Mouse (Mus musculus): ENCODE measurements around the gene Plekhg6.

Plekhg6 gene

DNA sequence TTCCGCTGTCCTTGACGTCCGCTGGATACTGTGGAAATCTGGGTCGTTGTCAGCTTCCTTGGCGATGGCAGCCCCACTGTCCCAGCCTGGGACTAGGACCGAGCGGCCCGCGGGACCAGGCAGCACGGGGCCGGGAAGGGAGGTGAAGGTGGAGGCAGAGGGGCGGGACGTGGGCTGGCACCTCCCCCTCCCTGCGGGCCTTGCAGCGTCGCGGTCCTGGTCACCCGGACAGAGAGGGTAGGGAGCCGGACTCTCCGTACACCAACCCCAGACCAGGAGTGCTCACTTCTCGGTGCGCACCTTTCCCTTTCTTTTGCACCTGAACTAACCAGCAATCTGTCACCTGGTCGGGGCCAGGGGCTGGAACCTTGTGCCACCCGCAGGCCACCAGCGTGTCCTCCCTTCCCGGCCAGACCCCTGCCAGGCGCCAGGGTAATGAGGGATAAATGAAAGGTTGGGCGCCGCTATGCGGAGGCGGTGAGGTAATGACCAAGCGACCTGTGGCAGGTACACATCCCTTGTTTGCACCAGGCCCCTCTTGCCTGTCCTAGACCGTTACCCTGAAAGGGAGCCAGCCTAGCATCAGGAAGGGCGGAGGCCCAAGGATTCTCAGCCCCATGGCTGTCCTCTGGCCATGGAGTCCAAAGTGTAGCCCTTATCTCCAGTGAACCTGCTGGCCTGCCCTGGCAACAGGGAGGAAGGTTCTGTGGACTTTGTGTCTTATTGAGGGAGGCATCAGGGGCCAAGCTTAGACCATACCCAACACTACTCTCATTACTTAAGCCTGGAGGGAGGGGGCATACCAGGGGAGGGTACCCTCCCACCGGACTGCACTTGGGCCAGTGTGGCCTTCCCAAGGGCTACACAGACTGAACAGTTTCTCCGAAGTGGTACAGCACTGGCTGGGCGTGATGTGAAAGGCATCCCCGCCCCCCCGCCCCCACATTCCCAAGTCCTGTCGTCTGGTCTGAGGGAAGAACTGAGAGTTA is at the start of gene Plekhg6:
TSS of gene Plekhg6 (minus strand) at position 422 of the 989 bp plus-strand sequence.
- no peak for ATAC-seq (ENCODE audit: low TSS enrichment)

DNA sequence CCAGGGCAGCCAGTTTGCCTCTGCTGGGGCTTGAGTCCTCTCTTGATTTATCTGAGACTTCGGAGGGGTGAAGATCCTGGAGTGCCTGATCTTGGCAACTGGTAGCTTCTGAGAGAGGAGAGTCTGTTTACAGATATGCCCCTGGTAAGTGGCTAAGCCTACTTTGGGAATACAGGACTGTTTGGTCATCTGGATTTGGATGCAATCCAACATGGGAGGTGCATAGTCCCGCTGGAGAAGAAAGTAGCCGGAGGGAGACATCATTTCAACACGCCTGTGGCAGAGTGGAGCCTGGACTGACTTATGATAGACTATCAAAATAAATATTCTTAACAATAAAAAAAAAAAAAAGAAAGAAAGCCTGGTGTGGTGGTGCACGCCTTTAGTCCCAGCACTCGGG is 49.1 kb upstream of the Plekhg6 start:
- ATAC-seq (ENCODE audit: low TSS enrichment): no peak

DNA sequence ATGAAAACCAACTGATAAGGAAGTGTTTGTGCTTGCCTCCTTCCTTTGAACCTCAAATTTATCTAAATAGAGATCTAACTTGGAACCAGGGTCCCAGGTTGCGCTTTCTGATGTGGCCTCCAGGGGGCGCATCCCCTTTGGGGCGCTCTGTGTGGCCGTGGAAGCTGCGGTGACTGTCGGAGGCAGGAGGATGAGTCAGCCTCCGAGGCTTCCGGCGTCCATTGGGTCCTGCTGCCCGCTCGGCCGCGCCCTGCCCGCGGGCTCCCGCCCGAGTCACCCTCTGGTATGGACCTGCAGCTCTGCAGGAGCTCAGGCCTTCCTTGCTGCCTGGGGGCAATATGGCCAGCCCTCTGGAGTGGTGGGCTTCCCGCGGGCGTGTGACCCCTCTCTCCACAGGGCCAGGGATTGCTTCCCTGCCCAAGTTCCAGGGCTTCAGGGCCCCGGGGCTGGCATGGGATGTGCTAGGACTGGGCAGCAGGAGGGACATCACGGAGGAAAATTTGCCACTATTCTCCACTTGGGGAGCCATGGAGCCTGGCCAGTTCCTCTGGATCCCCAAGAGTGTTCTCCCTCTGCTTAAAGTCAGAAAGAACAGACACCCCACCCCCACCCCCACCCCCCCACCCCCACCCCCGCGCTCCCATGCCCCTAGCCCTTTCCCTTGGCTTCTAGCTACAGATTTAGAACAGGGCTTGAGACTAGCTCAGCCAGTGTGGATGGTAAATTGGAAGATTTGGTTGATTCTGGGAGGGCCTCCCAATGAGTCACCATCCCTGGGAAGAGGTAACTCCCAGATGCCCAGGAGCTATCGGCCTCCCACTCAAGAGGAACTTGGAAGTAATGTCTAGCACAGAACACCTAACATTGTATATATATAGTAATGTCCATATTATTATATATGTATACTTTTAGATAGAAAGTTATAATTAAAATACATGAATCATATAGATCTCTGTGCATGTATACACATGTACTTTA is 46.1 kb upstream of the Plekhg6 start:
- ATAC-seq (ENCODE audit: low TSS enrichment): peak; percentile 92

DNA sequence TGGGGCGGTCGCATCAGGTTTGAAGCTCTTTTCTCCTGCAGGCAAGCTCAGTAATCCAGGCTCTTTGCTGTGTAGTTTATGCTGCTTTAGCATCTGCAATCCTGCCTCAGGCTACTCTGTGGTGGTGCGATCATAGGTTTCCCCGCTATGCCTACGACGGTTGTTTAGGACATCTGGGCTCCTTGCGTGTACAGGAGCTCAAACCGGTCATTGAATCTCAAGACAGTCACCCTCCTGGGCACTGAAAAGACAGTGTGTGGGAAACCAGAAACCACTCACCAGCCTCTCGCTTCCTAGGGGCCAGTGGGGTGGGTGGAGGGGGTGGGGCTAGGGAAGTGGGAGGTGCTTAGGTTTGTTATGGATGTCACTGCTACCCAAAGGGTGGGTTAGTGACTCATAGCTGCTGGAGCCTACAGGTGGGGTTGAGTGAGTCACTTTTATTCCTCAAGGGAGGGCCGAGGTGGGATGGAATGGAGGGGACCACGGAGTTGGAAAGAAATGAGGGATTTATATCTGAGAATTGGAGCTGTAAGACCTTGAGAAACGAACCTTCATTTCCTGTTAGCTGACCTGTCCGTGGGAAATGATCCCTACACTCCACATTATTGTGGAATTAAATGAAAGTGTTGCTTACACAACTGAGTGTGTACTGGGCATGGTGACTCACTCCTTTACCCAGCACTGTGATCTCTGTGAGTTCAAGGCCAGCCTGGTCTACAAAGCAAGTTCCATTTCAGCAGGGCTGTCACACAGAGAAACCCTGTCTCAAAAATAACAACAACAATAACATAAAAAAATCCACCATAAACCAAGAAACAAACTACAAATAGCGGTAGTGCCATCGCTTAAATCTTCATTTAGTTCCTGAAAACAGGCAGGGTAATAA is 44.9 kb upstream of the Plekhg6 start:
- no peak for ATAC-seq (ENCODE audit: low TSS enrichment)

DNA sequence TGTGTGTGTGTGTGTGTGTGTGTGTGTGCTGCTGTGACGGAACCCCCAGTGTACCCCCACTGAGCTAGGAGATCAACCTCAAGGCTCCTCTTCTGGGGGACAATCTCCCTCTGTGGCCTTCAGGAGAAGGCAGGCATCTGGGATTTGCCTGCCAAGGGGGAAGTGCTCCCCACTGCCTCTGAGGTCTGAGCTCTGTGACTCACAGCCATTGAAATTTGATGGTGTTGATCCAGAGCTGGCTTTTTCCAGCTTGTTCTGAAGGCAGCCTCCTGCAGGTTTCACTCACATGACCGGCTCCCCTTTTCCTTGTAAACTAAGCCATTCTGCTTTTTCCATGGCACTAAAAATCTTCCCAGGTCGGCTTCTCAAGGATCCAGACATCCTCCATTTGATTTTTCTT is 43.6 kb upstream of the Plekhg6 start:
- no peak for ATAC-seq (ENCODE audit: low TSS enrichment)

DNA sequence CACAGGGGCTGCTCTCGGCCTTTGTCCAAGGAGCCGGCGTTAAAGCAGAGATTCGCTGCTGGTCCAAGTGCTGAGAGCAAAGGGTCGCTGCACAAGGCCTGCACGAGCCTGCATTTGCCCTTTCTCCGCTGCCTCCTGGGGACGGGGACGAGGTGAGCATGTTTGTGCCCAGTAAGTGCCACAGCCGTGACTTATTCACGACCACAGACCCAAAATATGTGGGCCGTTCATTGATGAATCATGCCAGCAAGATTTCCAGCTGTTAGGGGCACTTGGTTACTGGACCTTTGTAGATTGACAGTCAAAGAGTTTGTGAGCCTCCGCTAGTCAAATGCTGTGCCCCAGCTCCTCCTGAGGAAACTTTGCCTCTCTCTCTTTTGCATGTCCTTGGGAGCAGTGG is 42.9 kb upstream of the Plekhg6 start:
- no peak for ATAC-seq (ENCODE audit: low TSS enrichment)

DNA sequence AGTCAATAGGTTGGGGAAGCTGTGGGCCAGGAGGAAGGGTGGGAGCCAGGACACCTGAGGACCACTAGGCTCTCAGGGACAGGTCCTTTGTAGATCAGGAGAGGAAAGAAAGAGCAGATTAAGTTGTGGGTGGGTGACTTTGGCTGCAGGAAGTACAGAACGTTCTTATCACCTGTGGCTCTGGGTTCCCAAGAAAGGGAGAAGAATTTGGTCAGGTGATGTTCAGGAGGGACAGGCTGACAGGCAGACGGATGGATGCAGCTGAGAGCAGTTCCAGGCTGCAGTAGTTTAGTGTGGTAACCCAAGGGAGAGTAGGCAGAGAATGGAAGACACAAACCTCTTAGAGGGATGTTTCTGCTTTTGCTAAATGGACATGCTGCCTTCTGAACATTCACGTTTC is 42.5 kb upstream of the Plekhg6 start:
- ATAC-seq (ENCODE audit: low TSS enrichment): no peak

DNA sequence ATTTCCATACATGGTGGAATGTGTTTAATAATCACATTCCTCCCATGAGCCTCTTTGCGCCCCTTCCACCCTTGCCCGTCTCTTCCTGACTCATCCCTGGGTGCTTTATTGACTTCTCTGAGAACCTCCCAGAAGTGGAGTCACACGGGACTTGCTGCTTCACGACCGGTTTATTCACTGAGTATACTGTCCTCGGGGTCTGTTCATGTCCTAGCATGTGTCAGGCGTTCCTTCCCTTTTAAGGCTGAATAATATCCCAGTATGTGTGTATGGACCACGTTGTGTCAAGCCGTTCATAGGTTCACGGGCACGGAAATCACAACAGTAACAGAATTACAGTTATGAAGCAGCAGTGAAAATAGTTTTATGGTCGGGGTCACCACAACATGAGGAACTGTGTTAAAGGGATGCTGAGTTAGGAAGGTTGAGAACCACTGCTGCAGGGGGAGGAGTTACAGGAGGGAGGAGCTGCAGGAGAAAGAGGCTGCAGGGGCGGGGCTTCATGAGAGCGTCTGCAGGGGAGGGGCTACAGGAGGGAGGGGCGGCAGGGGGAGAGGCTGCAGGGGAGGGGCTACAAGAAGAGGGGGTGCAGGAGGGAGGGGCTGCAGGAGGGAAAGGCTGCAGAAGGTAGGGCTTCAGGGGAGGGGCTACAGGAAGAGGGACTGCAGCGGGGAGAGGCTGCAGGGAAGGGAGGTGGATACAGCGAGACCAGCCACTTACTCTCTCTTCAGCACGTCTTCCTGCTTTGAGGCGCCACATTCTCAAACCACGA is 41.6 kb upstream of the Plekhg6 start:
- no peak for ATAC-seq (ENCODE audit: low TSS enrichment)

DNA sequence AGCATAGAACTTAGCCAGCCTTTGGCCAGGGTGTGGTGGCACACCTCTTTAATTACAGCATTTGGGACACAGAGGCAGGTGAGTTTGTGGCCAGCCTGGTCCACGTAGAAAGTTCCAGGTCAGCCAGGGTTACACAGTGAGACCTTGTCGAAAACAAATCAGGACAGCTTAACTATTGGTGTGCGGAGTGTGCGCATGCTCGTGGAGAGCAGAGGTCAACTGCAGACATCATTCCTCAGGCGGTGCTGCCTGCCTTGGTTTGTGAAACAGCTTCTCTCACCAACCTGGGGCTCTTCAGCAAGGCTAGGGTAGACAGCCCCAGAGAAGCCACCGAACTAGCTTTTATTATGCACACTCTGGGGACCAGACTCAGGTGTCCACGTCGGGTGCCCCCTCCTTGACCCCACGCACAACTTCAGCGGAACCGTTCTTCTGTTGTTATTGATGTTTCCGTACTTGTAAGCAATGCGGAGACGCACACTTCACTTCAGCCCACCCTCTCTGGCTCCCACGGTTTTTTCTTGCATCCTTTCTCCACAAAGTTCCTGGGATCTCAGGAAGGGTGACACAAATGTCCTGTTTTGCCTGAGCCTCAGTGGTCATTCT is 40.0 kb upstream of the Plekhg6 start:
- ATAC-seq (ENCODE audit: low TSS enrichment): no peak

DNA sequence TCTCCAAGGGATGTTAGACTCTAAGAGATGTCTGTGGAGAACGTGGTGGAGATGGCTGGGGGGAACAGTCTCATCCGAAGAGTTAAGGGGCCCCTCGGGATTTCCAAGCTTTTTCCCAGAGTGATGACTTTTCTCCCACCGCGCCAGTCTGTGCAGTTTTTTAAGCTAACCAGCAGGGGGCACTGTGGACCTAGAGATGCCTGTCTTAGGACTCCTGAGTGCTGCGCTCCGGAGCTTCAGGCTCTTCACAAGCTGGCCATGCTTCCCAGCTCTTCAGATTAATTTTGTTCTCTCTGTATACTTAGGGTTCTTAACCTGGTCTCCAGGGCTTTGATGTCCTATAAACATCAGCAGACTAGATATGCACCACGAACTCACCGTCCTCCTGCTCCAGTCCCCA is 38.2 kb upstream of the Plekhg6 start:
- ATAC-seq (ENCODE audit: low TSS enrichment): peak; percentile 83

DNA sequence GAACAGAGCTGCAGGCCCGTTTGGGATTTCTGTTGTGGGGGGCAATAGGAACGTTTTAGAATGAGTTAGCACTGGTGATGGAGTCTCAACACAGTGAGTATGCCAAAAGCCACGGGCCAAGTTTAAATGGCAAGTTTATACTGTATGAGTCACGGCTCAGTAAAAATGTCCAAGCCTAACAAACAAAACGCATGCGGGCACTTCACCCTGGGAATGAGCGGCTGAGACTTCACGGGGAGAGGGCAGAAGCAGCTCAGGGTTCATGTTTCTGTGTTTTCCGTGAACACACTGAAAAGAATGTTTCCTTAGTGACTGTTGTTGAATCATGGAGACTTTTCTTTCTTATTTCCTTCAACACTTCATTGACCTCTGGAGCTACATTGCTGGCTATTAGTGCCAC is 32.7 kb upstream of the Plekhg6 start:
- no peak for ATAC-seq (ENCODE audit: low TSS enrichment)

DNA sequence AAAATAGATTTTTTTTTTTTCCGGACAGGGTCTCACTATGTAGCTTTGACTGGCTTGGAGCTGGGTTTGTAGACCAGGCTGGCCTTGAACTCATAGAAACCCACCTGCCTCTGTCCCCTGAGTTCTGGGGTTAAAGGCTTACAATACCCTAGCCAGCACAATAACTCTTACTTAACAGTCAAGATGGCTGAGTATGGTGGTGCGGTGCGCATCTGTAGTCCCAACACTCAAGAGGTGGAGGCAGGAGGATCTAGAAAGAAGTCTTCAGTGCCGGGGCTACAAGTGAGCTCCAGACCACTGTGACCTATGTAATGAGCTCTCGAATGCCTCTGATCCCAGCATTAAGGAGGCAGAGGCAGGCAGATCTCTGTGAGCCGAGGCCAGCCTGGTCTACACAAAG is 31.1 kb upstream of the Plekhg6 start:
- no peak for ATAC-seq (ENCODE audit: low TSS enrichment)

DNA sequence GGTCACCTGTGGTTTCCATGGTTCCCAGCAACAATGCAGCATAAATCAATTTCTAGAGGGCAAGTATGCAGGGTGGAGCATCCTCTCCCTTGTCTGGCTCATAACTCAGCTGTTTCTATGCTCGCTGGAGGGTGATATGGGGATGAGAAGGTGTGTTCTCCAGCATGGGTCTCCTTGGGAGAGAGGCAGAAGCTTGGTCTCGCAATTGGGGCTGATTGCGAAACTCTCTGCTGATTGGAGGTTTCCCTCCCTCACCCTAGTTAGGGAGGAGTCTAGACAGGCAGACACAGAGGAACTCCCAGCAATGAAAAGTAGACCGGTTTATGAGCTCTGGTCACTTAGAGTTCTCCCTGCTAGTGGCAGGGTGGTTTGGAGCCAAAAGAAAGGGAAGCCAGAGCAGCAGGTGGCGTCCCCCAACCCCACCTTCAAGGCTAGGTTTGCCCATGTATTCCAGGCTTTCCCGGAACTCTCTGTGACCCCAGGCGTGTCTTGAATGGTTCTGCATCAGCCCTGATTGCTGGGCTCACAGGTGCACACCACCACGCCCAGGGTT is 30.5 kb upstream of the Plekhg6 start:
- ATAC-seq (ENCODE audit: low TSS enrichment): no peak

DNA sequence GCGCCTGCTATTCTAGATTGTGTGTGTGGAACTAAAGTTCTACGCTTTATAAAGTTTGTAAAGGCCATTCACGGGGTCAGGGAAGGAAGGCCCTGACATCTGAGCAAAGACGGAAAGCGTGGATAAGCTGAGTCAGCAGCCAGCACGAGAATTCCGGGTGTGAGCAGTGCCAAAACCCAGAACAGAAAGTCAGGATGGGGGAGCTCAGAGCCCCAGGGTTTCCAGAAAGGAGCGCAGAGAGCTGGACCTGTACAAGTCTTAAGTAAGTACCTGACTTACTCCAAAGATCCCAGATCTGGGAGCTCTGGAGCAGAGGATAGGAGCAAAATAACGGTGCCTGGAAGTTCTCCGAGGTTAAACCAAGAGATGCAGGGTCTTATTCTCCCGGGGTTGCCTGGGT is 30.0 kb upstream of the Plekhg6 start:
- no peak for ATAC-seq (ENCODE audit: low TSS enrichment)

DNA sequence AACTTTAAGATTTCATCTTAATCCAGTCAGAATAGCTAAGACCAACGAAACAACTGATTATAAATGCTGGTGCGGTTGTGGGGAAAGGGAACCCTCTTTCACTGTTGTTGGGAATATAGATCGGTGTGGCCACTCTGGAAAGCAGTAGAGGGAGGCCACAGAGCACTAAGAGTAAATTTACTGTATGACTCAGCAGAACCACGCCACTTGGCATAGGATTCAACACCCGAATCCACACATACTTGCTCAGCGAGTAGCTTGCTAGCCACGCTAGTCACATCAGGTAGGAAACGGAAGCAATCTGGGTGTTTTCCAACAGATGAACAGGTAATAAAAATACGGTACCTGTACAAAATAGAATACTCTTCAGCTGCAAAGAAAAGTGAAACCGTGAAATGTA is 27.1 kb upstream of the Plekhg6 start:
- ATAC-seq (ENCODE audit: low TSS enrichment): no peak

DNA sequence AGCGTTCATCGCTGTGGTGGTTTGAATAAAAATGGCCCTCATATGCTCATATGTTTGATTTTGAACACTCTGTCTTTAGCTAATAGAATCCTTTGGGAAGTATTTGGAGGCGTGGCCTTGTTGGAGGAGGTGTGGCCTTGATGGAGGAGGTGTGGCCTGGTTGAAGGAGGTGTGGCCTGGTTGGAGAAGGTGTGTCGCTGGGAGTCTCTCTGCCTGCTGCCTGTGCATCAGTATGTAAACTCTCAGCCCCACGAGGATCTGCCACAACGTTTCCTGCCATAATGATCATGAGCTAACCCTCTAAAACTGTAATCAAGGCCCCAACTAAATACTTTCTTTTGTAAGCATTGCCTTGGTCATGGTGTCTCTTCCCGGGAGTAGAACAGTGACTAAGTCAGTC is 26.6 kb upstream of the Plekhg6 start:
- no peak for ATAC-seq (ENCODE audit: low TSS enrichment)

DNA sequence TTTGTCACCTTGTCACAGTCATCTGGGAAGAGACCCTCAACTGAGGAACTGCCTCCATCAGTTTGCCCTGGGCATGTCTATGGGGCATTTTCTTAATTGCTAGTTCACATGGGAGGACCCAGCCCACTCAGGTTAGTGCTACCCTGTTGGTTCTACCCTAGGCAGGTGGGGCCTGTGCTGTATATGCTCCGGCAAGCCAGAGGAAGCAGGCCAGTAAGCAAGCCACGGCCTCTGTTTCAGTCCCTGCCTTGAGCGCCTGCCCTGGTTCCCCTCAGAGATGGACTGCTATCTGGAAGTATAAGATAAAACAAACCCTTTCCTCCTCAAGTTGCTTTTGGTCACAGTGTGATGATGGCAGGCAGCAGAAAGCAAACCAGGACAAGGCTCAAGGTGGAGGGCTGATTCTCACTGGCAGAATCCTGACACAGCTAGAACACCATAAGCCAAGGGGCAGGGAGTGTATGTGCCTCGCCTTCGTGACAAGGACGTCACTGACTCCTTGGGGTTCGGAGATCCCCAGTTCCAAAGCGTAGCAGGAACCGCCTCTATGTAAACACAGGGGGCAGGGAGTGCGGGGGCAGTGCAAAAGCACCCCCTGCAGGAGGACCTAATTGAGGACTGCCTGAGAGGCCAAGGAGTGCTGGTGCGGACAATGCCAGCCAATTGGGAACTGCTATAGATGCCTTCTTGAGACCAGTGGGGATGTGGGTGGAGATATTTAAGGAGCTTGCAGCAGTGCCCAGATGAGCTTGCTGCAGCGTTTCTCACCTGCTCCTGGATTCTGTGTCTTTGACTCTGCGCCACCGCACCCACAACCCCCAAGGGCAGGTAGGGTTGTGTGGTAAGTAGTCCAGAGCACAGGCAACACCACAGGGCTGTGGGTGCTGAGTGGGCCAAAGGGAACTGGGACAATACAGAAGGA is 25.1 kb upstream of the Plekhg6 start:
- ATAC-seq (ENCODE audit: low TSS enrichment): peak; percentile 67

DNA sequence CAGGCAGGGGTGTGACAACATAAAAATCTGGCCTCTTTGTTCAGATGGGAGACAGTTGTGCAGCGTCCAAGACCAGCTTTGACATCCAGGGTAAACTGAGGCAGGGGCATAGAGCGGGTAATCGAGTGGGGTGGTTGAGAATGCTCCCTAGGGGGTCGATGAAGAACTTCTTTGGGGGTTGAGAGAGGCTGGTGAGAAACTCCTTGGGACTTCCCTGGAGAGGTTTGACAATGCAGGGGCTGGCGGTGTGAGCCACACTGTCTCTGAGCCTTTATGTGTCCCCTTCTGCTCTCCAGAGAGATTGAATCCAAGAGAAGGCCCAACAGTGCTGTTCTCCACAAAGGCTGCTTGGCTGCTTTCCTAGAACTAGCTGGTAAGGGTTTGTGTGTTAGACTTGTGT is 9.3 kb upstream of the Plekhg6 start:
- ATAC-seq (ENCODE audit: low TSS enrichment): no peak

DNA sequence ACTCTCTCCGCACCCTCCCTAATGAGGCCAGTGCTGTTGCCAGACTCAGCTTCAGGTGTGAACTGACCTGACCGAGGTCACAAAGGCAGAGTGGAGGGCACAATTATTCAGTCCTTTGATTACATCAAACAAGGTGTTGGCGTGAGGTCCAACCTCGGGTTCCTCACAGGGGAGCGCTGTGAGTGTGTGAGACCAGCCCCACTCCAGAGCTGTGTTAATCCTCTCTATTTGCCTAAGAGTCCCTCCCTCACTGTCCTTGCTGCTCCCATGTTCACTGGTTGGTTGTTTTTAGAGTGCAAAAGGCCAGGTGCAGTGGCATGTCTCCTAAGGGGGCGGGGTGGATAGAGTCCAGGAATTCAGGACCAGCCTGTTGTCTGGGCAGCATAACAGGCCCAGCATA is 5.5 kb upstream of the Plekhg6 start:
- ATAC-seq (ENCODE audit: low TSS enrichment): no peak

Data from frontal cortex, adult (tissue).